Mouse (Mus musculus): ENCODE measurements at regions not wholly inside any gene's neighbourhood (a gene's known extent, or its start where the extent isn't known, plus 50 kb on each side); places are given as distances from the start of the nearest gene placed in this dataset.
A peak's percentile ranks its signal among the peaks of the same experiment; 100 is the strongest.

GRCm38 (mm10) chr17:47293178-47293577, 75.5 kb upstream of the Mrps10 start:
- Histone ChIP-seq H3K36me3 (peaks cover 10% of the 10 kb centered on the region; the same call in 1 of the 2 replicates), H3K9me3 (replicated peaks) (no peaks in the 10 kb centered on the region), H3K27me3 (replicated peaks) (no peaks in the 10 kb centered on the region), H3K4me3 (replicated peaks) (no peak overlapping the region), H3K27ac (replicated peaks) (no peak overlapping the region), H3K9ac (replicated peaks) (no peak overlapping the region), H3K4me2 (no peak overlapping the region), H3K4me1 (peaks cover 18% of the 10 kb centered on the region)
- WGBS = 94% methylated on average over 8 of the region's 8 CpGs
- ATAC-seq (ENCODE audit: low FRiP score) = no peak

DNA sequence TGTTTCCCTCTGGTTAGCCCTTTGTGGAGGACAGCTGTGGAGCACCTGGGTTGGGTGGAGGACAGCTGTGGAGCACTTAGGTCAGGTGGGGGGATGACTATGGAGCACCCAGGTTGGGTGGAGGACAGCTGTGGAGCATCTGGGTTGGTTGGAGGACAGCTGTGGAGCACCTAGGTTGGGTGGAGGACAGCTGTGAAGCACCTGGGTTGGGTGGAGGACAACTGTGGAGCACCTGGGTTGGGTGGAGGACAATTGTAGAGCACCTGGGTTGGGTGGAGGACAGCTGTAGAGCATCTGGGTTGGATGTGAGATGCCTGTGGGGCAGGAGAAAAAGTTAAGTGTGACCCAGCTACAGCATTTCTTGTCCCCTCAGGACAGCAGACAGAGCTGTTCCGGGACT, 77.1 kb upstream of the Mrps10 start:
- WGBS = 96% methylated on average over 1 of the region's 1 CpGs
- H3K9me3 ChIP-seq (replicated peaks) = no peaks in the 10 kb centered on the region
- no peak for ATAC-seq (ENCODE audit: low FRiP score)

GRCm38 (mm10) chr17:47285616-47286015, 83.1 kb upstream of the Mrps10 start:
- Histone ChIP-seq H3K27ac (replicated peaks) (no peak overlapping the region), H3K4me1 (peaks cover 4% of the 10 kb centered on the region; the same call in 1 of the 2 replicates), H3K36me3 (peaks cover 22% of the 10 kb centered on the region; the same call in 1 of the 2 replicates), H3K4me3 (replicated peaks) (no peak overlapping the region), H3K9me3 (replicated peaks) (no peaks in the 10 kb centered on the region), H3K9ac (replicated peaks) (no peak overlapping the region), H3K4me2 (no peak overlapping the region), H3K27me3 (replicated peaks) (no peaks in the 10 kb centered on the region)
- 94% methylated on average over 10 of the region's 10 CpGs for WGBS
- ATAC-seq (ENCODE audit: low FRiP score) = no peak

More for the DNA sequence above, 77.1 kb upstream of the Mrps10 start:
- no peak overlapping the region for H3K9ac ChIP-seq (replicated peaks)
- no peak overlapping the region for H3K4me3 ChIP-seq (replicated peaks)
- no peak overlapping the region for H3K4me2 ChIP-seq
- peaks cover 18% of the 10 kb centered on the region for H3K4me1 ChIP-seq
- no peaks in the 10 kb centered on the region for H3K27me3 ChIP-seq (replicated peaks)
- H3K27ac ChIP-seq (replicated peaks) = no peak overlapping the region
- H3K36me3 ChIP-seq = peaks cover 22% of the 10 kb centered on the region; the same call in 1 of the 2 replicates

DNA sequence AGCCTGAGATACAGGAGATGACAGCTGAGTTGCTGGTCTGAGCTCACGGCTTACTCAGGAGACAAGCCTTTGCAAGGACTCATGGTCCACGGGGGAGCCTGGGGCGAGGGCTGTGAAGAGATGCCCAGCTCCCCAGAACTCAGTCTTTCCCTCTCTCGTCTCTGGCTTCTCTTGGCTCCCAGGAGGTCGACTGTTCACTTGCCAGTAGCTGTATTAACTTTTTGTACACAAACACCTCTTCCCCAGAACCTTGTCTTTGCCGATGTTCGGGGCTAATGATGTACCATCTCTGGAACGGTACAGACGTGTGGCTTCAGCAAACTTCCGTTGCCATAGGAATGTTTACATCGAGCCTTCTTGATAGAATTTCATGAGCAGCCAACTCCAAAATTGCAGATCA, 84.5 kb upstream of the Mrps10 start:
- Histone ChIP-seq H3K27me3 (replicated peaks) (no peaks in the 10 kb centered on the region), H3K4me3 (replicated peaks) (no peak overlapping the region), H3K36me3 (peaks cover 20% of the 10 kb centered on the region; the same call in 1 of the 2 replicates), H3K4me1 (peaks cover 4% of the 10 kb centered on the region; the same call in 1 of the 2 replicates), H3K4me2 (no peak overlapping the region), H3K9me3 (replicated peaks) (no peaks in the 10 kb centered on the region), H3K27ac (replicated peaks) (no peak overlapping the region), H3K9ac (replicated peaks) (no peak overlapping the region)
- no peak for ATAC-seq (ENCODE audit: low FRiP score)
- 80% methylated on average over 11 of the region's 11 CpGs for WGBS

GRCm38 (mm10) chr17:47283158-47283557, 85.5 kb upstream of the Mrps10 start:
- Histone ChIP-seq H3K9me3 (replicated peaks) (no peaks in the 10 kb centered on the region), H3K36me3 (peaks cover 12% of the 10 kb centered on the region; the same call in 1 of the 2 replicates), H3K4me3 (replicated peaks) (no peak overlapping the region), H3K27me3 (replicated peaks) (no peaks in the 10 kb centered on the region), H3K4me2 (no peak overlapping the region), H3K9ac (replicated peaks) (no peak overlapping the region), H3K4me1 (peaks cover 4% of the 10 kb centered on the region; the same call in 1 of the 2 replicates), H3K27ac (replicated peaks) (no peak overlapping the region)
- 0 out of 2 replicates have a peak, but pooled peaks have one; percentile 47 for ATAC-seq (ENCODE audit: low FRiP score)
- 82% methylated on average over 4 of the region's 4 CpGs for WGBS

DNA sequence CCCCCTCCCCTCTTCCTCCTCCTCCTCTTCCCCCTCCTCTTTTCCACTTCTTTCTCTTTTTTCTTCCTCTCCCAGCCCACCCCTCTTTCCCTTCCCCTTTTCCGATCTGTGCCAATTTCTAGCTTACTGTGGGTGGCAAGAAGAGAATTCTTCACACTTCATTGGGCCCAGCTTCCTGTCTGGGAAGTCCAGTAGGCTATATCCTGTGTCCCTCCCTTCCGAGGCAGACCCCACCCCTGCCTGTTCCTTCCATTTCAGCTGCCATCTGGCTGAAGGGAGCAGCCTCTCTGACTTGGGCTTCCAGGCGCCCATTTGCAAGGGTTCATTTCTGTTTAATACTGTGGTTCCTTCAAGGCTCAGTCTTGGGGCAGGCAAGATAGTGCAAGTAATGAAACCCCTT, 86.2 kb upstream of the Mrps10 start:
- 54% methylated on average over 3 of the region's 3 CpGs for WGBS
- Histone ChIP-seq H3K9me3 (replicated peaks) (no peaks in the 10 kb centered on the region), H3K36me3 (peaks cover 6% of the 10 kb centered on the region; the same call in 1 of the 2 replicates), H3K4me3 (replicated peaks) (no peak overlapping the region), H3K27me3 (replicated peaks) (no peaks in the 10 kb centered on the region), H3K27ac (replicated peaks) (no peak overlapping the region), H3K4me2 (no peak overlapping the region), H3K4me1 (peaks cover 4% of the 10 kb centered on the region; the same call in 1 of the 2 replicates), H3K9ac (replicated peaks) (no peak overlapping the region)
- no peak for ATAC-seq (ENCODE audit: low FRiP score)

DNA sequence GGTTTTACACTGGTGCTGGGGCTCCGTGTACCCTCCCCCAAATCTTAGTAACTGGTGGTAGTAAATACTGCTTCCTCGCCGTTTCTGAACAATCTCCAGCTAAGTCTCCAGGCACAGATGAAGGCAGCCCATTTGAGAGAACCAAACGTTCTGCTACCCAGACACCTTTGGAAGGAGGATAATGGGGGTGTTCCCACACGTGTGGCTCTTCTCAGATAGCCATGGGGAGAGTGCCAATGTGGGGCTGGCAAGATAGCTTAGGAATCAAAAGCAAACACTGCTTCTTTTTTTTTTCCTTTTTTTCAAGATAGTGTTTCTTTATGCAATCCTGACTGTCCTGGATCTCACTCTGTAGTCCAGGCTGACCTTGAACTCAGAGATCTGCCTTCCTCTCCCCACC, 90.8 kb upstream of the Mrps10 start:
- no peak overlapping the region for H3K4me2 ChIP-seq
- no peak overlapping the region for H3K27ac ChIP-seq (replicated peaks)
- H3K4me3 ChIP-seq (replicated peaks) = no peak overlapping the region
- H3K9ac ChIP-seq (replicated peaks) = no peak overlapping the region
- H3K27me3 ChIP-seq (replicated peaks) = no peaks in the 10 kb centered on the region
- 79% methylated on average over 5 of the region's 5 CpGs for WGBS
- H3K36me3 ChIP-seq = no peaks in the 10 kb centered on the region
- ATAC-seq (ENCODE audit: low FRiP score) = no peak
- H3K4me1 ChIP-seq = peaks cover 18% of the 10 kb centered on the region
- H3K9me3 ChIP-seq (replicated peaks) = no peaks in the 10 kb centered on the region

- no peak overlapping the region for H3K4me3 ChIP-seq (replicated peaks)
- H3K36me3 ChIP-seq = no peaks in the 10 kb centered on the region
- H3K9me3 ChIP-seq (replicated peaks) = no peaks in the 10 kb centered on the region
- H3K4me1 ChIP-seq = peaks cover 13% of the 10 kb centered on the region
- WGBS = 65% methylated on average over 6 of the region's 6 CpGs
- no peak overlapping the region for H3K9ac ChIP-seq (replicated peaks)
- H3K27ac ChIP-seq (replicated peaks) = 0 out of 2 replicates have a peak overlapping the region, but pooled peaks have one; percentile 23
- H3K4me2 ChIP-seq = no peak overlapping the region
- no peak for ATAC-seq (ENCODE audit: low FRiP score)
- no peaks in the 10 kb centered on the region for H3K27me3 ChIP-seq (replicated peaks)
Observed at GRCm38 (mm10) chr17:47276639-47277038, 92.0 kb upstream of the Mrps10 start.

GRCm38 (mm10) chr17:47275796-47276311, 92.8 kb upstream of the Mrps10 start:
- ATAC-seq (ENCODE audit: low FRiP score) = peak; percentile 46; the same call in 1 of the 2 replicates
- WGBS = 45% methylated on average over 19 of the region's 19 CpGs
- Histone ChIP-seq H3K4me2 (no peak overlapping the region), H3K36me3 (no peaks in the 10 kb centered on the region), H3K27me3 (replicated peaks) (no peaks in the 10 kb centered on the region), H3K27ac (replicated peaks) (0 out of 2 replicates have a peak overlapping the region, but pooled peaks have one; percentile 23), H3K9ac (replicated peaks) (no peak overlapping the region), H3K9me3 (replicated peaks) (no peaks in the 10 kb centered on the region), H3K4me1 (peaks cover 13% of the 10 kb centered on the region), H3K4me3 (replicated peaks) (no peak overlapping the region)

DNA sequence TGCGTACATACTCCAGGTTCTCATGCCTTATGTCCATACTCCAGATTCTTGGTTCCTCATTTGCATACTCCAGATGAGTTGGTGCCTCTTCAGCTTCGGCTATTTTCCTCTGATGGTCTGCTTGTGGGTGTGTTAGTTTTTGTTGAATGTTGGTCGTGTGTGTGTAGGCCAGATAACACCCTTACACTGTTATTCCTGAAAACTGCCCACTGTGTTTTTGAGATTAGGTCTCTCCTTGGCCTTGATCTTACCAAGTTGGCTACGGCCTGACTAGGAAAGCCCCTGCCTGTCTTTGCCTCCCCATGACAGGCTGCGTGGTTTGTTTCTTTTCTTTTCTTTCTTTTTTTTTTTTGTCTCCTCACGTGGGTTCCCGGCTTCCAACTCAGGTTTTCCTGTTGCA, 95.4 kb upstream of the Mrps10 start:
- Histone ChIP-seq H3K4me3 (replicated peaks) (no peak overlapping the region), H3K36me3 (no peaks in the 10 kb centered on the region), H3K27me3 (replicated peaks) (no peaks in the 10 kb centered on the region), H3K4me2 (no peak overlapping the region), H3K4me1 (peaks cover 13% of the 10 kb centered on the region), H3K9me3 (replicated peaks) (no peaks in the 10 kb centered on the region), H3K9ac (replicated peaks) (no peak overlapping the region), H3K27ac (replicated peaks) (no peak overlapping the region)
- WGBS = 94% methylated on average over 7 of the region's 7 CpGs
- no peak for ATAC-seq (ENCODE audit: low FRiP score)

DNA sequence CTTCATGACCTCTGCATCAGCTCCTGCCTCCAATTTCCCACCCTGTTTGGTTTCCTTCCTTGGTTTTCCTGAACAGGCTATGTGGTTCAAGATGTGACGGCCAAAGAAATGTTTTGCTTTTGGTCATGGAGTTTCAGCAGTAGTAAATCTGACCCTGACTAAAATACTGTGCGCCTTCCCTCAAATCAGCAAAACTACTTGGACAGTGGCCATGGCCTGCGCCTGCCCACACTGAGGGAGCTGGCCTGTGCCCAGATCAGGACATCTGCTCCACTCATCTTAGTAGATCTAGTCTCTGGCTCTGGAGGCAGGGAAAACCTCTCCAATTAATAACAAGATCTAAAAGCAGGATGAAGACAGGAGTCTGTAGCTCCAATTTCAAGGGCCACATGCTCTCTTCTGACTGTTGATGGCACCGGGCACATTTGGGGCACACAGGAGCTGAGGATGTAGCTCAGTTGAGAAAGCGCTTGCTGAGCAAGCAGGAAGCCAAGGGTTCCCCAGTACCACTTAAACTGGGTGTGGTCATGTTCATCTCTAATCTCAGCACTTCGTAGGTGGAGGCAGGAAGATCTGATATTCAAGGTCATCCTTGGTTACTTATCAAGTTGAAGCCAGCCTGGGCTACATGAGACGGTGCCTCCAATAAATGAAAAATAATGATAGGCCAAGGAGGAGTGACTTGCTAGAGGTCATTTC, 96.6 kb upstream of the Mrps10 start:
- Histone ChIP-seq H3K9me3 (replicated peaks) (no peaks in the 10 kb centered on the region), H3K9ac (replicated peaks) (no peak overlapping the region), H3K4me2 (no peak overlapping the region), H3K27ac (replicated peaks) (no peak overlapping the region), H3K4me3 (replicated peaks) (no peak overlapping the region), H3K36me3 (no peaks in the 10 kb centered on the region), H3K4me1 (peaks cover 13% of the 10 kb centered on the region), H3K27me3 (replicated peaks) (no peaks in the 10 kb centered on the region)
- WGBS = 86% methylated on average over 7 of the region's 7 CpGs
- no peak for ATAC-seq (ENCODE audit: low FRiP score)

Data from neural tube, embryonic 15.5 days (tissue).